Mouse (Mus musculus) MEL (cell line): ENCODE data around the gene Tekt1. TPM values are rescaled to one million over a fixed set of nuclear protein-coding genes. Genes with fewer than 3 reads are reported as not detected.
A peak's percentile ranks its signal among the peaks of the same experiment; 100 is the strongest.

ENCODE experiments used
- DNase-seq: peaks from one replicate; pipeline ENCODE4 v3.0.0; 2011; ENCODE audit warnings: low read depth, low spot score
- H3K27ac ChIP-seq: 2 replicates; pipeline ENCODE4 v1.5.1; 2012; ENCODE audit warnings: low read depth, mild to moderate bottlenecking, control low read depth, low read length, moderate library complexity; ENCODE audit not compliant: control insufficient read depth
- H3K27me3 ChIP-seq, 2 experiments: fragments of 150-350 bp in 1 of 2; sonication (generic) in 1 of 2; 2 replicates each; pipeline ENCODE4 v1.6.1; 2012; ENCODE audit warnings: low read length in 2 of 2, mild to moderate bottlenecking in 2 of 2, improper control_type of control experiment in 1 of 2, moderate library complexity in 1 of 2; ENCODE audit not compliant: insufficient read depth in 2 of 2, control insufficient read depth in 1 of 2
- H3K36me3 ChIP-seq, 2 experiments: 2 replicates each; pipeline ENCODE4 v1.6.1; 2012 to 2014; ENCODE audit warnings: low read length in 2 of 2, improper control_type of control experiment in 1 of 2, inconsistent platforms in 1 of 2, mild to moderate bottlenecking in 1 of 2; ENCODE audit not compliant: insufficient read depth in 2 of 2, control insufficient read depth in 1 of 2
- H3K4me1 ChIP-seq, 2 experiments: fragments of 150-350 bp in 1 of 2; sonication (generic) in 1 of 2; 2 replicates each; pipeline ENCODE4 v1.6.1; 2012; ENCODE audit warnings: low read length in 2 of 2, improper control_type of control experiment in 1 of 2, mild to moderate bottlenecking in 1 of 2; ENCODE audit not compliant: insufficient read depth in 2 of 2, control insufficient read depth in 1 of 2
- H3K4me3 ChIP-seq, 2 experiments: fragments of 150-350 bp in 1 of 2; sonication (generic) in 1 of 2; 2 replicates each; pipeline ENCODE4 v1.5.1; 2012; ENCODE audit warnings: low read depth in 2 of 2, low read length in 2 of 2, mild to moderate bottlenecking in 2 of 2, moderate library complexity in 2 of 2, control low read depth in 1 of 2, improper control_type of control experiment in 1 of 2; ENCODE audit not compliant: control insufficient read depth in 1 of 2, insufficient read depth in 1 of 2
- H3K79me2 ChIP-seq: 2 replicates; pipeline ENCODE4 v1.6.1; 2012; ENCODE audit warnings: mild to moderate bottlenecking, low read length, moderate library complexity; ENCODE audit not compliant: control insufficient read depth, poor library complexity, insufficient read depth
- H3K9ac ChIP-seq: 2 replicates; pipeline ENCODE4 v1.6.1; 2012; ENCODE audit warnings: low read depth, mild to moderate bottlenecking, control low read depth, low read length, moderate library complexity; ENCODE audit not compliant: control insufficient read depth, poor library complexity, severe bottlenecking
- H3K9me3 ChIP-seq: fragments of 150-350 bp; sonication (generic); replicated peaks from 2 replicates; pipeline ENCODE4 v1.6.1; 2012; ENCODE audit warnings: mild to moderate bottlenecking, low read length, improper control_type of control experiment, moderate library complexity; ENCODE audit not compliant: insufficient read depth
- BHLHE40 ChIP-seq: IDR thresholded peaks from 2 replicates; pipeline ENCODE4 v1.6.1; 2012; ENCODE audit warnings: low read depth, mild to moderate bottlenecking, inconsistent platforms, low read length, improper control_type of control experiment, borderline replicate concordance
- CHD1 ChIP-seq: IDR thresholded peaks from 2 replicates; pipeline ENCODE4 v1.6.1; 2012; ENCODE audit warnings: low read depth, mild to moderate bottlenecking, inconsistent platforms, low read length, improper control_type of control experiment
- E2F4 ChIP-seq: IDR thresholded peaks from 2 replicates; pipeline ENCODE4 v1.6.1; 2011; ENCODE audit warnings: low read depth, low read length, improper control_type of control experiment, borderline replicate concordance
- ELF1 ChIP-seq: IDR thresholded peaks from 2 replicates; pipeline ENCODE4 v1.6.1; 2014; ENCODE audit warnings: low read depth, mild to moderate bottlenecking, inconsistent platforms, low read length, improper control_type of control experiment, moderate library complexity
- EP300 ChIP-seq, 2 experiments: IDR thresholded peaks; 2 replicates each; pipeline ENCODE4 v1.6.1; 2011; ENCODE audit warnings: improper control_type of control experiment in 2 of 2, low read length in 2 of 2, low read depth in 1 of 2, mild to moderate bottlenecking in 1 of 2
- ETS1 ChIP-seq: IDR thresholded peaks from 2 replicates; pipeline ENCODE4 v1.6.1; 2012; ENCODE audit warnings: low read depth, mild to moderate bottlenecking, inconsistent platforms, low read length, improper control_type of control experiment, moderate library complexity
- GABPA ChIP-seq: IDR thresholded peaks from 2 replicates; pipeline ENCODE4 v1.6.1; 2012; ENCODE audit warnings: low read depth, mild to moderate bottlenecking, inconsistent platforms, low read length, improper control_type of control experiment, moderate library complexity
- GATA1 ChIP-seq: IDR thresholded peaks from 2 replicates; pipeline ENCODE4 v1.6.1; 2011; ENCODE audit warnings: low read depth, low read length, improper control_type of control experiment
- HCFC1 ChIP-seq: IDR thresholded peaks from 2 replicates; pipeline ENCODE4 v1.6.1; 2012; ENCODE audit warnings: low read depth, mild to moderate bottlenecking, inconsistent platforms, low read length, improper control_type of control experiment, moderate library complexity
- KAT2A ChIP-seq: conservative IDR thresholded peaks from 2 replicates; pipeline ENCODE4 v1.6.1; 2012; ENCODE audit warnings: low read depth, low read length, improper control_type of control experiment, inconsistent platforms
- MAFK ChIP-seq: IDR thresholded peaks from 2 replicates; pipeline ENCODE4 v1.6.1; 2011; ENCODE audit warnings: low read depth, mild to moderate bottlenecking, low read length, improper control_type of control experiment, borderline replicate concordance
- MAX ChIP-seq: IDR thresholded peaks from 2 replicates; pipeline ENCODE4 v1.6.1; 2011; ENCODE audit warnings: low read length, improper control_type of control experiment
- MXI1 ChIP-seq: IDR thresholded peaks from 2 replicates; pipeline ENCODE4 v1.6.1; 2011; ENCODE audit warnings: mild to moderate bottlenecking, low read depth, low read length, improper control_type of control experiment
- MYB ChIP-seq: IDR thresholded peaks from 2 replicates; pipeline ENCODE4 v1.6.1; 2011; ENCODE audit warnings: mild to moderate bottlenecking, low read depth, low read length, improper control_type of control experiment
- MYC ChIP-seq: IDR thresholded peaks from 2 replicates; pipeline ENCODE4 v1.6.1; 2011; ENCODE audit warnings: low read depth, mild to moderate bottlenecking, low read length, improper control_type of control experiment, moderate library complexity
- NRF1 ChIP-seq: IDR thresholded peaks from 2 replicates; pipeline ENCODE4 v1.6.1; 2014; ENCODE audit warnings: low read depth, mild to moderate bottlenecking, inconsistent platforms, low read length, improper control_type of control experiment, moderate library complexity; ENCODE audit not compliant: poor library complexity, insufficient read depth, severe bottlenecking
- POLR2AphosphoS5 ChIP-seq: IDR thresholded peaks from 2 replicates; pipeline ENCODE4 v1.6.1; 2012; ENCODE audit warnings: low read depth, borderline replicate concordance, mild to moderate bottlenecking, inconsistent platforms, low read length, moderate library complexity, mixed read lengths
- RCOR1 ChIP-seq: IDR thresholded peaks from 2 replicates; pipeline ENCODE4 v1.6.1; 2012; ENCODE audit warnings: low read depth, mild to moderate bottlenecking, inconsistent platforms, low read length, improper control_type of control experiment
- SIN3A ChIP-seq: IDR thresholded peaks from 2 replicates; pipeline ENCODE4 v1.6.1; 2012; ENCODE audit warnings: low read length, improper control_type of control experiment, inconsistent platforms
- SMC3 ChIP-seq: IDR thresholded peaks from 2 replicates; pipeline ENCODE4 v1.6.1; 2011; ENCODE audit warnings: low read depth, low read length, improper control_type of control experiment
- TAL1 ChIP-seq: IDR thresholded peaks from 2 replicates; pipeline ENCODE4 v1.6.1; 2012; ENCODE audit warnings: mild to moderate bottlenecking, inconsistent platforms, low read length, moderate library complexity, mixed read lengths
- TCF12 ChIP-seq: IDR thresholded peaks from 2 replicates; pipeline ENCODE4 v1.6.1; 2014; ENCODE audit warnings: low read depth, mild to moderate bottlenecking, inconsistent platforms, low read length, improper control_type of control experiment, moderate library complexity
- USF2 ChIP-seq, 2 experiments: IDR thresholded peaks; 2 replicates each; pipeline ENCODE4 v1.6.1; 2011 to 2012; ENCODE audit warnings: improper control_type of control experiment in 2 of 2, low read length in 2 of 2, borderline replicate concordance in 1 of 2, inconsistent platforms in 1 of 2, low read depth in 1 of 2, mild to moderate bottlenecking in 1 of 2; ENCODE audit not compliant: insufficient read depth in 1 of 2
- ZNF384 ChIP-seq: IDR thresholded peaks from 2 replicates; pipeline ENCODE4 v1.6.1; 2012; ENCODE audit warnings: low read depth, mild to moderate bottlenecking, inconsistent platforms, low read length, improper control_type of control experiment
- polyA plus RNA-seq, 2 experiments: library from polyadenylated mRNA; stranded (reverse) in 1 of 2; unstranded in 1 of 2; fragments of >175 nt in 1 of 2; fragments of >200 nt in 1 of 2; gene quantifications; 2 replicates each; pipeline versions ENCODE4 v1.2.1 to v1.2.4; 2012; ENCODE audit warnings: low replicate concordance in 2 of 2, low read depth in 1 of 2; ENCODE audit not compliant: insufficient read length in 2 of 2, insufficient read depth in 1 of 2, missing spikeins in 1 of 2
- total RNA-seq: library from RNA; depleted of rRNA; stranded (reverse); fragments of 300-350 nt; gene quantifications from 2 replicates; pipeline ENCODE4 v1.2.3, GENCODE M21; 2012

Tekt1 gene
- total and polyA plus RNA-seq, 3 experiments: not detected

DNA sequence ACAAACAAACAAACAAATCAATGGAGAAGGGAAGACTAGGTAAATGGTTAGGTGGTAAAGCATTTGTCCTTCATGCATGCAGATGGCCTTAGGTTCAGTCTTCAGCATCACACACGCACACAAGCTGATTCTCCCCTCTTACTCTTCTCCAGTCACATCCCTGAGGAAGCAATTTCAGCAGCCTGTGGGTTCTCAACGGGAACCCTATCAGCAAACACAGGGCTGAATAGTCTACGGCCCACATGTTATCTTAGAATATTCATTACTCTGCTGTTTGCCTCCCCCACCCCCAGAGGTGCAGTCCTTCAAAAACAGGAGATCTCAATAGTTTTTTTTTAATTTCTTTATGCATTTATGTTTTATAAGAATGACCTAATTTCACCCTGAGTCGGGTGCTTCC lies 51.8 kb downstream of the Tekt1 start:
- Histone ChIP-seq H3K79me2 (no peaks in the 10 kb centered on the region), H3K9ac (no peak overlapping the region), H3K4me1 (peaks cover 6 to 31% of the 10 kb centered on the region in 2 experiments), H3K27me3 (no peaks in the 10 kb centered on the region), H3K9me3 (no peaks in the 10 kb centered on the region), H3K36me3 (peaks cover 0 to 23% of the 10 kb centered on the region in 2 experiments; a peak in 2 of 4 replicates)
- TF ChIP-seq TCF12 (peak; percentile 77), HCFC1 (no peak), TAL1 (0 out of 2 replicates have a peak, but pooled peaks have one; percentile 18), MXI1 (no peak), BHLHE40 (no peak), MYB (peak; percentile 45; the same call in 1 of the 2 replicates), USF2 (IDR thresholded peaks at IDR 0.05; ENCODE audit: borderline replicate concordance in 1 of 2, insufficient read depth in 1 of 2, low read depth in 1 of 2, low read length in 2 of 2) (no peak), ZNF384 (peak; percentile 38; the same call in 1 of the 2 replicates), MYC (no peak), GATA1 (peak; percentile 70), CHD1 (no peak), EP300 (IDR thresholded peaks at IDR 0.05; ENCODE audit: low read depth in 1 of 2, low read length in 2 of 2) (peak; percentile 77 to 81), ETS1 (peak; percentile 26; the same call in 1 of the 2 replicates), POLR2AphosphoS5 (no peak), RCOR1 (peak; percentile 60), GABPA (no peak), ELF1 (no peak), SMC3 (no peak)
- TF ChIP-seq, all 39 proteins: peak for 8
- Histone ChIP-seq H3K27ac (no peak overlapping the region), H3K4me3 (no peak overlapping the region)
- DNase-seq: peak; percentile 71

DNA sequence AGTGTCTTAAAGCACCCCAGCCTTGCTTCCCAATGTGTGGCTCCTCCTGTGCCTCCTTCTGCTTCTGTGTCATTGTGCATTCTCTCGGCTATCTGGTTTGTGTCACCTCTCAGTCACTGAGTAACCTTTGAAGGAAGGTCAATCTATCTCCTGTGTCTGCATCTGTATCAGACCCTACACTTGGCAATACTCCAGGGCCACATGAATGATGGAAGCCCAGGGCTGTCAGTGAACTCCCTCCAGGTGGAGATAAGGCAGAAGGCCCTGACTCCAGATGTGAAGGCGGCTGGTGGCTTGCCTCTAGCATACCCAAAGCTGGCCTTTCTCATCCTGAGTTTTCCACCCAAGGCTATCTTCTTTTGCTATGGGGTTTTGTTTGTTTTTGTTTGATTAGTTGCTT lies 53.3 kb downstream of the Tekt1 start:
- Histone ChIP-seq H3K79me2 (no peaks in the 10 kb centered on the region), H3K36me3 (peaks cover 0 to 23% of the 10 kb centered on the region in 2 experiments; a peak in 2 of 4 replicates), H3K4me3 (no peak overlapping the region)
- TF ChIP-seq RCOR1: peak; percentile 65
- TF ChIP-seq TCF12: peak; percentile 76
- TF ChIP-seq E2F4: no peak
- 0 out of 2 replicates have a peak, but pooled peaks have one; percentile 8 for TF ChIP-seq TAL1
- peak; percentile 43; the same call in 1 of the 2 replicates for TF ChIP-seq SIN3A
- TF ChIP-seq MYB: no peak
- TF ChIP-seq POLR2AphosphoS5: no peak
- TF ChIP-seq HCFC1: 0 out of 2 replicates have a peak, but pooled peaks have one; percentile 22
- peak; percentile 50 for TF ChIP-seq MXI1
- TF ChIP-seq ETS1: peak; percentile 93
- no peak for TF ChIP-seq KAT2A
- TF ChIP-seq GATA1: peak; percentile 78
- TF ChIP-seq NRF1: no peak
- TF ChIP-seq MAX: peak; percentile 59; the same call in 1 of the 2 replicates
- TF ChIP-seq EP300 (IDR thresholded peaks at IDR 0.05; ENCODE audit: low read depth in 1 of 2, low read length in 2 of 2): peak; percentile 66 to 72; a peak in 3 of 4 replicates
- TF ChIP-seq MAFK: no peak
- TF ChIP-seq, all 39 proteins: peak for 10
- Histone ChIP-seq H3K27ac (no peak overlapping the region), H3K4me1 (peaks cover 6 to 31% of the 10 kb centered on the region in 2 experiments), H3K9me3 (no peaks in the 10 kb centered on the region), H3K9ac (no peak overlapping the region), H3K27me3 (no peaks in the 10 kb centered on the region)
- DNase-seq: peak; percentile 82
